Mouse (Mus musculus) midbrain, postnatal 0 days (tissue): Measurements from ENCODE around the gene Olfr370. TPM values are rescaled to one million over a fixed set of nuclear protein-coding genes. Genes with fewer than 3 reads are reported as not detected.

Source experiments
- ATAC-seq: fragments of 200-750 bp; cut with Nextera tagmentation; 2 replicates; pipeline ENCODE4 v1.8.0; 2017; ENCODE audit warnings: moderate number of reproducible peaks, mild to moderate bottlenecking, moderate TSS enrichment, moderate library complexity; ENCODE audit not compliant: low FRiP score
- DNase-seq: peaks from one replicate; pipeline ENCODE4 v3.0.0-alpha.2; 2015; ENCODE audit warnings: low spot score
- H3K27ac ChIP-seq: fragments of 300-500 bp; sonication (generic); 2 replicates; pipeline ENCODE4 v1.5.1; 2014; ENCODE audit warnings: low read depth, mild to moderate bottlenecking, low read length, mixed read lengths
- H3K27me3 ChIP-seq: fragments of 300-500 bp; sonication (generic); 2 replicates; pipeline ENCODE4 v1.6.1; 2014; ENCODE audit warnings: low read length, control low read depth, mixed read lengths; ENCODE audit not compliant: insufficient read depth
- H3K36me3 ChIP-seq: fragments of 300-500 bp; sonication (generic); 2 replicates; pipeline ENCODE4 v1.6.1; 2014; ENCODE audit warnings: low read length, control low read depth, mixed read lengths; ENCODE audit not compliant: insufficient read depth
- H3K4me1 ChIP-seq: fragments of 300-500 bp; sonication (generic); 2 replicates; pipeline ENCODE4 v1.6.1; 2014; ENCODE audit warnings: mild to moderate bottlenecking, control low read depth, antibody characterized with exemption, low read length, mixed read lengths; ENCODE audit not compliant: insufficient read depth
- H3K4me2 ChIP-seq: fragments of 300-500 bp; sonication (generic); 2 replicates; pipeline ENCODE4 v1.6.1; 2014; ENCODE audit warnings: low read depth, mild to moderate bottlenecking, low read length, mixed read lengths; ENCODE audit not compliant: poor library complexity, severe bottlenecking
- H3K4me3 ChIP-seq: fragments of 300-500 bp; sonication (generic); 2 replicates; pipeline ENCODE4 v1.5.1; 2014; ENCODE audit warnings: low read depth, mild to moderate bottlenecking, low read length, moderate library complexity
- H3K9ac ChIP-seq: fragments of 300-500 bp; sonication (generic); replicated peaks from 2 replicates; pipeline ENCODE4 v1.6.1; 2014; ENCODE audit warnings: mild to moderate bottlenecking, low read length, moderate library complexity, mixed read lengths; ENCODE audit not compliant: poor library complexity, severe bottlenecking
- H3K9me3 ChIP-seq: fragments of 300-500 bp; sonication (generic); 2 replicates; pipeline ENCODE4 v1.6.1; 2016; ENCODE audit warnings: low read length, control low read depth
- CTCF ChIP-seq: IDR thresholded peaks from 2 replicates; pipeline ENCODE4 v1.5.1; 2016; ENCODE audit warnings: antibody characterized with exemption, mild to moderate bottlenecking
- WGBS: fragments of 180-500 bp; shearing (Covaris S2); extraction: QIAGEN DNeasy Blood & Tissue Kit; methylation state at CpG from one replicate; pipeline ENCODE4 v1.1.7; 2014; 5-methylcytosine and 5-hydroxymethylcytosine counted together
- polyA plus RNA-seq: library from polyadenylated mRNA; unstranded; fragments of >200 nt; fragmentation: Nextera tagmentation; extraction: Ambion mirVana; gene quantifications from 2 replicates; pipeline ENCODE4 v1.2.1, GENCODE M21; 2015
- total RNA-seq: library from RNA; depleted of rRNA; stranded (reverse); fragments of >200 nt; gene quantifications from 2 replicates; pipeline ENCODE4 v1.2.3, GENCODE M21; 2014; rRNA removed

Olfr370 gene
- total and polyA plus RNA-seq, 2 experiments from 2014 or later: not detected

DNA sequence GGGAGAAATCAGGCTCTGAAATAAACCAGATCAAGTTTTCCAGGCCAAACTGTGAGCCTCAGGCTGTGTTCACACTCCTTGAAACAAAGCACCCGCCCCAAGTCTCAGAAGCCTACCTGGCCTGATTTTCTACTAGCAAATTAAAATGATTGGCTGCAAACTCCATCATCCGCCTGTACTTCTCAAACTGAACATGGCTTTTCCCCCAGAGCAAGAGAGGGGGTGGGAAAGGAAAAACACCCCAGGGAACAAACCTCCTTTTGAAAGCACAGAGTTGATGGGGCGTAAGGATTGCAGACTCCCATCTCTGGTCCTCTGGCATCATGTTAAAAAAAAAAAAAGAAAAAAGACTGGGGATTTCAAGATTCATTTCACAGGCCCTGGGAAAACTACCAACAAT is 57.1 kb downstream of the Olfr370 start:
- H3K27ac ChIP-seq: no peak overlapping the region
- no peaks in the 10 kb centered on the region for H3K27me3 ChIP-seq
- TF ChIP-seq CTCF: no peak
- H3K9me3 ChIP-seq: no peaks in the 10 kb centered on the region
- peak overlapping the region; percentile 94 for H3K9ac ChIP-seq
- H3K4me1 ChIP-seq: peaks cover 17% of the 10 kb centered on the region; the same call in 1 of the 2 replicates
- H3K4me3 ChIP-seq: peak overlapping the region; percentile 88
- ATAC-seq (no peak), DNase-seq (peak; percentile 28)
- WGBS: 44% methylated on average over 3 of the region's 3 CpGs
- H3K4me2 ChIP-seq: peak overlapping the region; percentile 79
- H3K36me3 ChIP-seq: 0 out of 2 replicates have a peak, but pooled peaks cover 3% of the 10 kb centered on the region

DNA sequence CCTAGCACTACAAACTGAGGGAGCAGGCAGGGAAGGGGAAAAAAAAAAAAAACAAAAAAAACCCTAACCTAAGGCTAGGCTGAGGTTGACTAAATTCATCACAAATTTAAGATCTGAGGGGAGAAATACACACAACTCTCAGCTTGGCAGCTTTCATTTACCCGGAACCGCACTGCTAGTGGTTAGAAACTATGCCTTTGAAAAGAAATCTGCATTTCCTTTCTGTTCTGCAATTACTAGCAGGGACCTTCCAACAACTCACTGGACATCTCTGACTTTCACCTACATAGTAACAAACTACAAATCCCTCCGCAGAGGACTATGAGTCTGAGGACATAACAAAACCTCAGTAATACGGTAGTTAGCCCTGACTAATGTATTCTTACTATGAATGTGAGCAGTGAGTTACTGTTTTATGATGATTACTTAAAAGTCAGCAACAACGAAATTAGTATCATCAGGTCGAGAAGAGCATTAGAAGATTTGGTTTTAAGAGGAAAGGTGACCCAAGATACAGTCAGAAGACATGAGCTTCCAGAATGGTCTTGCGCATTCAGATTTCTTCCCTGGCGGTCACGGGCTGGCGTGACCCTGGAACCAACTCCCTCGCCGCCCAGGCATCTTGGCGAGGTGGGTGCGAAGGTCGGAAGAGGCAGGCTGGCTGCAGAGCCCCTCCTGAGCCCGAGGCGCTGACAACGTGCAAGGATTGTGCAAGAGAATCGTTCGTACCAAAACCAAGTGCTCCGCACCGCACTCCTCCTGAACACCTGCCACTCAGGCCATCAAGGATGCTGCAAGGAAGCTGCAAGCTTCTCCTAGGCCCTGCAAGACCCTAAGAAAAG is 58.0 kb downstream of the Olfr370 start:
- Histone ChIP-seq H3K27ac (peak overlapping the region; percentile 97), H3K36me3 (no peaks in the 10 kb centered on the region), H3K4me3 (peak overlapping the region; percentile 88), H3K9me3 (no peaks in the 10 kb centered on the region), H3K9ac (peak overlapping the region; percentile 94), H3K4me2 (peak overlapping the region; percentile 79), H3K27me3 (no peaks in the 10 kb centered on the region), H3K4me1 (peaks cover 10% of the 10 kb centered on the region; the same call in 1 of the 2 replicates)
- 3% methylated on average over 22 of the region's 22 CpGs for WGBS
- ATAC-seq: no peak
- TF ChIP-seq CTCF: no peak; the same call in 1 of the 2 replicates
- peak; percentile 33 for DNase-seq

DNA sequence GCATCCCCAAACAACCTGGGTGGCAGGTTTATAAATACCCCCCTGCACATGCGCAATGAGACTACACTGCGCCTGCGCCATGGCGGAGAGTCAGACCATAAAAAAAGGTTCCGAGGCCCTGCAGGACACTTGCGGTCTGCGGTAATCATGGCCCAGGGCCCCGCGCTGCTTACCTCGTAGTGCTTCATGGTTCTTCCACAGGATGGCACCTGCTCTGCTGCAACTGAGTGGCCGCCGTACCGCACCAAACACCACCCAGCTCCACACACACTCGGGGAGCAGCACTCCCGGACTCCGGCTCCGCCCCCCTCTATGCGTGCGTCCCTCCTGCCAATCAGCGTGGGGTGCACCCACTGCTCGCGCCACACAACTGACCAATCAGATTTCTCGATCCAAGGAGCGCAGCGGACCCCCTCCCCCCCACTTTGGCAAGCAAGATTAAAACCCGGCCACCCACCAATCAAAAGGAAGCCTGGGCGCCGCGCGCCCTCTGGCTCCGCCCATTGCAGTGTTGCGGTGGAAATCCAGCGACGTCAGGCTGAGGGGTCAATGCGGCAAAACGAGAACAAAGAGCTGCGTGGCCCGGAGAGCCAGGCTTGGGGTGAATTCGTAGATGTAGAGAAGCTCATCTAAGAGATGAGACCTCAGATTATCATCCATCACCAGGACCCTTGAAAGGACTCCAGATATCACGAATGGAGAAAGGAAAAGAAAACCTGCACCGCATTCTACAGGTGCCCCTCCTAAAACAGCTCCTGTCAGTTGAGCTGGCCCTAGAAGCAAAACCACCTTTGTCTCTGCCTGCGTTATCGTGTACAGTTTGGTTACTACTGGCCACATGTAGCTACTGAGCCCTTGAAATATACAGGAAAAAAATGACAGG is 58.8 kb downstream of the Olfr370 start:
- under 1% methylated on average over 43 of the region's 43 CpGs for WGBS
- no peak; the same call in 1 of the 2 replicates for TF ChIP-seq CTCF
- H3K9me3 ChIP-seq: no peaks in the 10 kb centered on the region
- no peaks in the 10 kb centered on the region for H3K27me3 ChIP-seq
- ATAC-seq (peak; percentile 98), DNase-seq (peak; percentile 99)
- peak overlapping the region; percentile 94 for H3K9ac ChIP-seq
- no peaks in the 10 kb centered on the region for H3K36me3 ChIP-seq
- peak overlapping the region; percentile 79 for H3K4me2 ChIP-seq
- H3K4me1 ChIP-seq: peaks cover 9% of the 10 kb centered on the region; the same call in 1 of the 2 replicates
- H3K27ac ChIP-seq: peak overlapping the region; percentile 97
- peak overlapping the region; percentile 88 for H3K4me3 ChIP-seq

Other genes starting within 250 kb of the Olfr370 start
- gene Ucp1, start 245.4 kb upstream of the Olfr370 start, total RNA-seq: 0.52 TPM in 1 of 2 replicates, not detected in the other
- 0.15 TPM in 1 of 2 replicates, not detected in the other for gene Ucp1, start 245.4 kb upstream of the Olfr370 start, polyA plus RNA-seq
- 22.8 and 26.0 TPM in 2 replicates for gene Elmod2, start 203.3 kb upstream of the Olfr370 start, total RNA-seq
- gene Elmod2, start 203.3 kb upstream of the Olfr370 start, polyA plus RNA-seq: 12.9 and 13.5 TPM in 2 replicates
- gene Mgat4d, start 187.3 kb upstream of the Olfr370 start, total RNA-seq: not detected in 2 replicates
- gene Mgat4d, start 187.3 kb upstream of the Olfr370 start, polyA plus RNA-seq: not detected in 2 replicates
- gene Clgn, start 145.9 kb upstream of the Olfr370 start, total RNA-seq: 5.6 and 7.4 TPM in 2 replicates
- 11.4 and 11.6 TPM in 2 replicates for gene Clgn, start 145.9 kb upstream of the Olfr370 start, polyA plus RNA-seq
- gene Scoc, start 77.4 kb upstream of the Olfr370 start, total RNA-seq: 319 and 385 TPM in 2 replicates
- 483 and 520 TPM in 2 replicates for gene Scoc, start 77.4 kb upstream of the Olfr370 start, polyA plus RNA-seq
- 151 and 158 TPM in 2 replicates for gene Ndufb7, start 30.9 kb downstream of the Olfr370 start, total RNA-seq
- gene Ndufb7, start 30.9 kb downstream of the Olfr370 start, polyA plus RNA-seq: 396 and 420 TPM in 2 replicates
- 1,134 and 1,270 TPM in 2 replicates for gene Tecr, start 72.2 kb downstream of the Olfr370 start, total RNA-seq
- 1,433 and 1,533 TPM in 2 replicates for gene Tecr, start 72.2 kb downstream of the Olfr370 start, polyA plus RNA-seq
- 41.0 and 43.3 TPM in 2 replicates for gene Dnajb1, start 72.4 kb downstream of the Olfr370 start, total RNA-seq
- 60.3 and 72.4 TPM in 2 replicates for gene Dnajb1, start 72.4 kb downstream of the Olfr370 start, polyA plus RNA-seq
- gene Gipc1, start 116.9 kb downstream of the Olfr370 start, total RNA-seq: 72.3 and 74.2 TPM in 2 replicates
- gene Gipc1, start 116.9 kb downstream of the Olfr370 start, polyA plus RNA-seq: 108 and 111 TPM in 2 replicates
- 0.55 and 0.85 TPM in 2 replicates for gene Ptger1, start 130.9 kb downstream of the Olfr370 start, total RNA-seq
- gene Ptger1, start 130.9 kb downstream of the Olfr370 start, polyA plus RNA-seq: 0.27 and 0.36 TPM in 2 replicates
- gene Pkn1, start 163.4 kb downstream of the Olfr370 start, total RNA-seq: 63.9 and 71.2 TPM in 2 replicates
- gene Pkn1, start 163.4 kb downstream of the Olfr370 start, polyA plus RNA-seq: 21.3 and 21.7 TPM in 2 replicates
- 38.1 and 47.3 TPM in 2 replicates for gene Ddx39, start 179.4 kb downstream of the Olfr370 start, total RNA-seq
- 68.2 and 76.6 TPM in 2 replicates for gene Ddx39, start 179.4 kb downstream of the Olfr370 start, polyA plus RNA-seq
- 10.4 and 24.3 TPM in 2 replicates for gene Adgre5, start 205.5 kb downstream of the Olfr370 start, total RNA-seq
- gene Adgre5, start 205.5 kb downstream of the Olfr370 start, polyA plus RNA-seq: 7.7 and 8.3 TPM in 2 replicates